Mouse (Mus musculus) embryo, embryonic 10.5 days (tissue): ENCODE measurements at regions not wholly inside any gene's neighbourhood (a gene's known extent, or its start where the extent isn't known, plus 50 kb on each side); places are given as distances from the start of the nearest gene placed in this dataset.

Experiments used
- DNase-seq: peaks from one replicate; pipeline ENCODE4 v3.0.0-alpha.2; 2015; ENCODE audit warnings: low spot score

- no peak for DNase-seq
These were observed 460.1 kb upstream of the Etaa1 start for GRCm38 (mm10) chr11:18413769-18414168.

GRCm38 (mm10) chr11:18408071-18408752, 454.5 kb upstream of the Etaa1 start:
- peak; percentile 27 for DNase-seq

DNA sequence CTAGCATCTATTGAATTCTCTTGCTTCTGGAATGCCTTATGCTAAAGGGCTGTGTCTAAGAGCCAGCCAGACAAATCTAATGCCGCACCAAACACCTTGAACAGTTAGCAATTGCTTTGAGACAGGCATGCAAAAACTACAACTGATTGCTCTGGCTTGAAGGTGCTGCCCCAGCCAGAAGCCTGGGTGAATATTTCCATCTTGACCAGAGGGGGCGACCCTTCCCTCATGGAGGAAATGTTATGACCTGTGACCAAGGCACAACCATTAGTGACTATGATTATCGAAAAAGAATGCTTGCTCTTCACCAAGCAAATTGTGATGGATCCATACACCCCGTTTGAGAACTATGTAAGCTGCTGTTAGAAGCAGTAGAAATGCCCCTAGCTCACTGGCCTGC, 445.9 kb upstream of the Etaa1 start:
- DNase-seq: peak; percentile 29

GRCm38 (mm10) chr11:18396397-18396796, 442.7 kb upstream of the Etaa1 start:
- DNase-seq: peak; percentile 24

- DNase-seq: no peak
These were observed 442.0 kb upstream of the Etaa1 start for GRCm38 (mm10) chr11:18395631-18396030.

DNA sequence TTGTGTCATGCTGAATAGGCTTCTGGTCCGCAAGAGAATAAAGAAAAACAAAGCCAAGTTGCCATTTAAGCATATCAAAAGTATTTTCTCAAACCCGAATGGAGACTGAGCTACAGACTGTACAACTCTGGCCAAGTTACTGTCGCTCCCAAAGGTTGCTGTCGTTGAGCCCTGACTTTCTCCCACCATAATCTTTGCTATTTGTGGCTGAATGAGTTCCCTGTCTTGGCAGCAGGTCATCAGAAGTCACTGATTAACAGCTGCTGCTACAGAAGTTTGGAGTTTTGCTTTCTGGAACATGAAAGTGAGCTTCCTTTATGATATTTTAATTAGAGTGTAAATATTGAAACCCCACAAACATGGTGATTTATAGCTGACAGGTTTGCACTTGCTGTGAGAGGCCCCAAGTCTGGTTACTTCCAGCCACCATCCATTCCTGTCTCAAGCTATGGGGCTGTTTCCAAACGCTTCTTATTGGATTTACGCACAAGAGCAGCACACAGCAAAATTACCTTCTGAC, 419.2 kb upstream of the Etaa1 start:
- DNase-seq: no peak

DNA sequence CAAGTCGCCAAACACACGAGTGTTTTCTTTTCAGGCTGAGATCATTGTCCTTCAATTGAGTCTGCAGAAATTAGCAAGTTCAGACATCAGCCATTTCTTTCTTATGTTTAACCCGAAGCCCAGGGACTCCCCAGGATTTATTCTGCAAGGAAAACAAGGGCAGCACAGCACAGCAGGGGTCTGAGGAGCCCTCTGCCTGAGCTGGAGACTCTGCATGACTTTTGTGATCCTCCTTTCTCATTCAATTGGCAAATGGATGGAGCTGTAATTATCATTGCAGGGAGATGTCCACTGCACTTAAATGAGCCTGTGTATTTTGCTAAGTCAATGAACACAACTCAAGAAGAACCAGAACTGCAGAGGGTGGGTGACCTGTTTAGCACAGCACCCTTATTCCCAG, 417.6 kb upstream of the Etaa1 start:
- no peak for DNase-seq

DNA sequence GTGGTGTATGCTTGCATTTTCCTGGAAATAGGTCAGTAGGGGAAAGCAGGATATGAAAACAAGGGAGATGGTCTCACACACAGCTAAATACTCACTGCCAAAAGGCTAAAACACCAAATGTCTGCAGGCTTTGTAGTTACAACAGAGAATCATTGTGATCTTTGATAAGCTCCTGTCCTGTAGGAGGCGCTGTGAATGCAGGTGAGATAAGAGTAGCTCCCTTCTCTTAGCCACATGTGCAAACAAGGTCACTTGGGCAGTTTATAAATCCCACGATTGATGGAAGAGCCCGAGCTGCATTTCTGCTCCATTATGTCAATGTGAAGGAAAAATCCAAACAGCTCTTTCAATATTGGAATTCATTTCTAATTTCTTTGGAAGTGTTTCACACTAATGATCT, 417.2 kb upstream of the Etaa1 start:
- peak; percentile 36 for DNase-seq

GRCm38 (mm10) chr11:18354866-18355265, 401.2 kb upstream of the Etaa1 start:
- no peak for DNase-seq

- DNase-seq: no peak
These were observed 400.5 kb upstream of the Etaa1 start for GRCm38 (mm10) chr11:18354156-18354555.

- no peak for DNase-seq
These were observed 394.2 kb upstream of the Etaa1 start for GRCm38 (mm10) chr11:18347841-18348240.

GRCm38 (mm10) chr11:18313510-18314301, 360.0 kb upstream of the Etaa1 start:
- no peak for DNase-seq

DNA sequence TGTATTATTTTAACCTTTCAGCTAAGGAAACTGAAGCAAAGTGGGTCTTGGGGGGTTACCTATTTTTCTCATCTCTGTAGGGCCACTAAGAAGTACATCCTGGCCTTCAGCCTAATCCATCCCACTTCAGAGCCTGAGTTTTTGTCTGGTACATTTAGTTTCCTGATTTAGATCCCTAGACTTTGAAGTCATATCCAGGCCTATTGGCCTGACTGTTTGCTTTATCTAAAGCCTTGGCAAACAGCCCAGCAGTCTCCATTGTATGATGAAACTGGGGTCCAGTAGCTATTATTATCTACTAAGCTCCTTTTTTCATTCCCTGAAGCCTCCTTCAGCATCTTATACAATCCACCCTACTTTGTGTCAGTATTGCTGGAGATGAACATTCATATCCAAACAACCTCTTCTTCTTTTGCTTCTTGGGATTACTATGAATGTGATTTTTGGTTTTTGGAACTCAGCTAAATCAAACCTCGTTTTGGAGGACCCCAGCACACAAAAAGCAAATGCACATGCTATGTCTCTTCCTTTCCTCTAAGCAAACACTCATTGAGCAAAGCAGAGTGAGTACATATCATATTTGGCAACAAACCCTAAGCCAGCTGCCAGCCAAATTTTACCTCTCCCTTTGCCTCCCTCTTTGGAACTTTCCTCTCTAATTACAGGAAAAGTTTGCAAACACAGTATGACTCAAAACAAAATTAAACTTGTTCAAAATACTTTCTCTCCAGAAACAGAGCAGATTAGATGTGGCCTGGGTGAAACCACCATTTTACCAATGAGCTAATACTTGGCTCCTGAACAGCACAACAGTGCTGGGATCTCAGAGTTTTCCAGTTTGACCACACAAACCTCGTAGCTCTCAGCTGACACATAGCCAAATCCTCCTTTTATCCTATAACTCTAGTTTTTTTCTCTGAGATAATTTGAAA, 342.8 kb upstream of the Etaa1 start:
- DNase-seq: no peak

DNA sequence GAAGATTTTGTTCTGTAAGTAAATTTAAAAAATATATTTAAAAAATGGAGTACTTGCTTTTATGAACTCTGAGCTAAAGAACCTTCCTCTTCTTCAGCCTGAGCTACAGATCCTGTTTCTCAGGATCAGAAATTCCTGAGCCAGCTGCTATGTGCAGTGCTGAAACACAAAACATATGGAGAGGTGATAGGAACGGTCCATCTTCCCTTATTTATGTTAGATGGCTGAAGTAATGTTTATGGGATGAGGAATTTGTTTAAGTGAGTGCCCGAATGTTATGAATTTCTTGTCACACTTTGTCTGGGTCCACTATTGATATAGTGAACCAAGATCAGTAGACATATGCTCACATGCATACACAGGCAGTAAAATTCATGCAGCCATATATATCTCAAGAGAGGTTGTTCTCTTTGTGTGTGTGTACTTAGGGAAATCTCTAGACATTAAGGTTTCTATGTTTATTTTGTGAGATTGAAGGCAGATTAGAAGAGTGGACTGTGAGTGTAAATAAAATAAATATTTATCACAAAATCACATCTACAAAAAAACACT, 325.0 kb upstream of the Etaa1 start:
- DNase-seq: peak; percentile 30

- DNase-seq: no peak
These were observed 318.7 kb upstream of the Etaa1 start for GRCm38 (mm10) chr11:18272392-18272791.

GRCm38 (mm10) chr11:18266161-18266560, 312.5 kb upstream of the Etaa1 start:
- no peak for DNase-seq

GRCm38 (mm10) chr11:18262901-18263300, 309.2 kb upstream of the Etaa1 start:
- DNase-seq: no peak

- DNase-seq: peak; percentile 74
These were observed 295.6 kb upstream of the Etaa1 start for GRCm38 (mm10) chr11:18249236-18249635.

DNA sequence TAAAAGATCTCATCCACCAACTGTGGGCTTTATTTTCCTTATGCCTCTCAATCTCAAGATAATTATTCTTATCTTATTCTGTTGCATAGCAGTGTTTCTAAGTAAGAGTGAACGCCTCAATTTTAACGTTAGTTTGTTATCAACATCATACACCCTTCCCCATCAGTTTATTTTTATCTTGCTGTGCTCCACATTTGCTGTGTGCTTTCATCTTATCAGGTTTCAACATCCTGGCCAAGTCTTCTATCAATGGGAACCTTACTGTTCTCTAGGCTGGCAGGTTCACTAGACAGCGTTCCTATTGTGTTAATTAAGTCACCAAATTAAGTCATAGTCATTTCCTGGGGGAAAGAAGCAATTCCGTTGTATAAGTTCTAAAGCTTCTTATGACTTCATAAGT, 263.1 kb upstream of the Etaa1 start:
- no peak for DNase-seq

DNA sequence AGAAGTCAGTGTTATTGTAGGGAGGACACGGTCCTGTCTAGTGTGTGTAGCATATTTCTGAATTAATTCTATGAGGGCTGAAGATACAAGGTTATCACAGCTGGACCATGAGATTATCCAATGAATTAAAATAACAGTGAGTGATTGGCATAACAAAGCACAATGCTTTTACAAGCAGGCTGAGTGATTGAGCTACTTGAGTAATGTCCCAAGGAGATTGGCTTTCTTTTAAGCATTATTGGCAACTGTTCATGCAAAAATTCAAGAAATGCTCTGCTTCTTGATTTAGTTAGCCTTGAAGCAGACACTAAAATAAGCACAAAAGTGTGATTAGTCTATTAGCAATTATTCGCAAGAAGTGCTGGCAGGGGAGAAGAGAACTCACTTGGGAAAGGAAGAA, 219.4 kb upstream of the Etaa1 start:
- DNase-seq: no peak

DNA sequence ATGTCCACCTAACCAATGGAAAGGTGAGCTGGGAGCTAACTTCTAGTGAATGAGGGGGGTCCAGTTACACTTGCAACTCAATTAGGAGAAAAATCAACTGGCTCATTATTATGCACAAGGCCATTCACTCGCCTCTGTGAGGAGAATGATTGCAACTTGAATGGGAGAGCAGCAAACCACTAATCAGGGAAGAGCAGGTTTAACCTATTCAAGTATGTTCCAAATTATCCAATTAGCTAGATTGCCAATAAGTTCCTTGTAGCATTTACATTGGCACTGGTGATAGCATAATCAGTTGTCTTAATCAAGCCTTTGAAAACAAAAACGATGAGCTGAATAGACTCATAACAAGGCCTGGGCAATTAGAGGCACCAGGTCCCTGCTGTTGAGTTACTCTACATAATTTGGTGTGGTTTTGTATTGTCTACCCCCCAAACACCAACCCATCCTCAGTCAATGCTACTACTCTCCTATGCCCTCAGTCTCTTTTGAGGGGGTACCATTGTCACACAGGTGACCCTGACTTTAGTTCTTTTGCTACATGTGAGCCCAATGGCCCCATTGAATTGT, 217.6 kb upstream of the Etaa1 start:
- DNase-seq: no peak
